Mouse (Mus musculus) thymus, adult 2 months (tissue): ENCODE results near the gene Ubac1. TPM values are rescaled to one million over a fixed set of nuclear protein-coding genes. Genes with fewer than 3 reads are reported as not detected.
A peak's percentile ranks its signal among the peaks of the same experiment; 100 is the strongest.

ENCODE experiments used
- DNase-seq: peaks from one replicate; pipeline ENCODE4 v3.0.0; 2021
- H3K27ac ChIP-seq: fragments of 200-500 bp; 2 replicates; pipeline ENCODE4 v1.5.1; 2012; ENCODE audit warnings: low read length, control low read depth; ENCODE audit not compliant: control insufficient read depth, insufficient read depth
- H3K27me3 ChIP-seq: fragments of 200-500 bp; 2 replicates; pipeline ENCODE4 v1.6.1; 2012; ENCODE audit warnings: mild to moderate bottlenecking, low read length, moderate library complexity, mixed read lengths; ENCODE audit not compliant: control insufficient read depth, insufficient read depth
- H3K36me3 ChIP-seq: fragments of 200-500 bp; 2 replicates; pipeline ENCODE4 v1.6.1; 2012; ENCODE audit warnings: mild to moderate bottlenecking, low read length, moderate library complexity; ENCODE audit not compliant: control insufficient read depth, insufficient read depth
- H3K4me1 ChIP-seq: fragments of 200-500 bp; replicated peaks from 2 replicates; pipeline ENCODE4 v1.6.1; 2012; ENCODE audit warnings: low read length; ENCODE audit not compliant: control insufficient read depth, insufficient read depth
- H3K4me3 ChIP-seq: fragments of 200-500 bp; 2 replicates; pipeline ENCODE4 v1.5.1; 2012; ENCODE audit warnings: mild to moderate bottlenecking, low read length, control low read depth, moderate library complexity; ENCODE audit not compliant: control insufficient read depth, insufficient read depth
- CTCF ChIP-seq: fragments of 200-500 bp; IDR thresholded peaks from 2 replicates; pipeline ENCODE4 v1.5.1; 2012; ENCODE audit warnings: mild to moderate bottlenecking, control low read depth, low read length, moderate library complexity, borderline replicate concordance; ENCODE audit not compliant: control insufficient read depth, poor library complexity, insufficient read depth; ENCODE audit errors: extremely low read depth
- POLR2A ChIP-seq: fragments of 200-500 bp; IDR thresholded peaks from 2 replicates; pipeline ENCODE4 v1.6.1; 2012; ENCODE audit warnings: mild to moderate bottlenecking, low read length, control low read depth, moderate library complexity; ENCODE audit not compliant: control insufficient read depth, poor library complexity, insufficient read depth; ENCODE audit errors: extremely low read depth
- WGBS: fragments of 180-500 bp; shearing (Covaris S2); methylation state at CpG from one replicate; pipeline ENCODE4 v1.1.7; 2018; 5-methylcytosine and 5-hydroxymethylcytosine counted together
- polyA plus RNA-seq: library from polyadenylated mRNA; depleted of rRNA; stranded (reverse); fragments of >200 nt; gene quantifications from 2 replicates; pipeline ENCODE4 v1.2.3, GENCODE M21; 2012; rRNA removed

Ubac1 gene
- polyA plus RNA-seq: 61.9 and 66.3 TPM in 2 replicates

DNA sequence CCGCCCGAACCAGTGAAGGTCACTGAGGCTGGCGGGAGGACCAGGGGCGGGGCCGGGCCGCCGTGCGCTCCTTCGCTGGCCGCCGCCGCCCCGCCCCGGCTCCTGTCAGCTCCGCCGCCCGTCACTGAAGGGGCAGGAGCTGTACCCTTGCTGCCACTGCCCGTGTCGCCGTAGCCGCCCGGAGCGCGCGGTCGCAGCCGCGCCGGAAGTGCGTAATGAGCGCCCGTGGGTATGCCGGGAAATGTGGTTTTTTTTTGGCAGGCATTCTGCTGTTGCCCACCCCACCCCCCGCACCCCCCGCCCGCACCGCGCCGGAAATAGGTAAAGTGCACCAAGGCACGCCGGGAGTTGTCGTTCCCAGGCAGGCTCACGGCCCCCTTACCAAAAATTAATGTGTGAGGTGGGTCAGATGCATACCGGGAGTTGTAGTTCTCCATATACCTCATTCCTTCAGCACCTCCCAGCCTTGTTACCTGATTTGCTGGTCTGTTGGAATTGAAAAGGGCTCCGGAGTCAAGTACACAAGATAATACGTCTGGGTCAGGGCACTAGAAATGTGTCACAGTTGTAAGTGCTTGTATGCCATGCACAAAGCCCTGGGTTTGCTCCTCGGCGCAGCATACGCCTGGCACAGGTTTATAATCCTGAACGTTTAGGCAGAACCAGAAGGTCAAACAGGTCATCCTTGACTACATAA, at the start of gene Ubac1:
Ubac1 (minus strand) TSS at position 187 of the 697 bp plus-strand sequence.
- Histone ChIP-seq H3K4me1 (peaks cover 9% of the 10 kb centered on the region), H3K27me3 (no peaks in the 10 kb centered on the region), H3K27ac (peak within 1 kb of the TSS; percentile 7; the same call in 1 of the 2 replicates), H3K4me3 (peak within 1 kb of the TSS; percentile 62), H3K36me3 (no peaks in the 10 kb centered on the region)
- 8% methylated on average over 50 of the region's 50 CpGs for WGBS
- DNase-seq: peak; percentile 88
- TF ChIP-seq POLR2A: peak; percentile 63; the same call in 1 of the 2 replicates
- TF ChIP-seq CTCF: peak; percentile 43; the same call in 1 of the 2 replicates

DNA sequence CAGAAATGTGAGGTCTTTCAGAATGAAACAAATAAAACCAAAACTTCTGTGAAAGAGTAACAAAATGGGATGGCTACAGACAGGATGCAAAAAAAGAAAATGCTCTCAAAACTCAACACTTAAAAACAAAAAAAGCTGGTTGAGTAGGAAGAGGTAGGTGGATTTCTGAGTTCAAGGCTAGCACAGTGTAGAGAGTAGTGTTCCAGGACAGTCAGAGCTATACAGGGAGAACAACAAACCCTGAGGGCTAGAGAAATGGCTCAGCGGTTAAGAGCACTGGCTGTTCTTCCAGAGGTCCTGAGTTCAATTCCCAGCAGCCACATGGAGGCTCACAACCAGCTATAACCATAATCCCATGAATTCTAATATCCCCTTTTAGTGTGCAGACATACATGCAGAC, 47.0 kb upstream of the Ubac1 start:
- no peaks in the 10 kb centered on the region for H3K36me3 ChIP-seq
- H3K4me3 ChIP-seq: no peak overlapping the region
- no peak overlapping the region for H3K27ac ChIP-seq
- no peaks in the 10 kb centered on the region for H3K4me1 ChIP-seq
- no peaks in the 10 kb centered on the region for H3K27me3 ChIP-seq
- 94% methylated on average over 1 of the region's 1 CpGs for WGBS
- no peak for DNase-seq
- TF ChIP-seq POLR2A: no peak
- TF ChIP-seq CTCF: no peak

DNA sequence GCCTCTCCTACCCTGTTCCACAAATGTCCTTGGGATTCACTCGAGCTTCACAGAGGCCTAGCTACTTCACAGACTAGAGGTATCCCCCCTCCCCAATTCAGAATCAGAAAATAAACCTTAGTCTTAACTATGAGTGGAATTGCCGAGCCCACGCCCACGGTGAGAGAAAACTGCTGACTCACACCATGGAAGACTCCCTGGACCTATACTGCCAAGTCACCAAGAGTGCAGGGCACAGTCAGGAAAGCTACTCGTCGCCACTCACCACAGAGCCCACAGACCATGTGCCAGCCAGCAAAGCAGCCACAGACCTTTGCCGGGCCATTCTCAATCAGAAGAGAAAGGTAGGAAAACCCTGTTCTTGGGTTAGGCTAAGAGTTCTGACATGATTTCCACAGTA, 46.6 kb upstream of the Ubac1 start:
- Histone ChIP-seq H3K4me1 (no peaks in the 10 kb centered on the region), H3K4me3 (no peak overlapping the region)
- 24% methylated on average over 7 of the region's 7 CpGs for WGBS

DNA sequence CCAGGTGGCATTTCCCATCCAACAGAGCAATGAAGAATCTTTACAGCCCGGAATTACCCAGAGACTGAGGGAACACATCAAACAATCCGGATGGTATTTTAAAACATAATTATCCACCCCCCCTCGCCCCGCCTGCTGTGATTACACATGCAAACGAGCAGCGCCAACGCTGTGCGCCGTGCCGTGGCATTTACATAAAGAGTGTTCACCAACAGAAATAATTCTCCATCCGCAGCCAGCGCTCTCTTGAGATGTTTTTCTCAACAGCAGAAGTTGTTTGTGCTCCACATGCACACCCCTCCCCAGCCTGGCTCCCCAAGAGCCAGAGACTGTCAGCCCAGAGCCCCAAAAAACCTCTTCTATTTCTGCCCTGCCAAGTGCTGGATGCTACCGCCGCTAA, 45.0 kb upstream of the Ubac1 start:
- H3K27ac ChIP-seq: no peak overlapping the region
- 95% methylated on average over 14 of the region's 14 CpGs for WGBS

More for the DNA sequence above, 46.6 kb upstream of the Ubac1 start:
- no peak for DNase-seq
- no peaks in the 10 kb centered on the region for H3K27me3 ChIP-seq
- no peak overlapping the region for H3K27ac ChIP-seq
- no peaks in the 10 kb centered on the region for H3K36me3 ChIP-seq
- no peak for TF ChIP-seq POLR2A
- no peak for TF ChIP-seq CTCF

DNA sequence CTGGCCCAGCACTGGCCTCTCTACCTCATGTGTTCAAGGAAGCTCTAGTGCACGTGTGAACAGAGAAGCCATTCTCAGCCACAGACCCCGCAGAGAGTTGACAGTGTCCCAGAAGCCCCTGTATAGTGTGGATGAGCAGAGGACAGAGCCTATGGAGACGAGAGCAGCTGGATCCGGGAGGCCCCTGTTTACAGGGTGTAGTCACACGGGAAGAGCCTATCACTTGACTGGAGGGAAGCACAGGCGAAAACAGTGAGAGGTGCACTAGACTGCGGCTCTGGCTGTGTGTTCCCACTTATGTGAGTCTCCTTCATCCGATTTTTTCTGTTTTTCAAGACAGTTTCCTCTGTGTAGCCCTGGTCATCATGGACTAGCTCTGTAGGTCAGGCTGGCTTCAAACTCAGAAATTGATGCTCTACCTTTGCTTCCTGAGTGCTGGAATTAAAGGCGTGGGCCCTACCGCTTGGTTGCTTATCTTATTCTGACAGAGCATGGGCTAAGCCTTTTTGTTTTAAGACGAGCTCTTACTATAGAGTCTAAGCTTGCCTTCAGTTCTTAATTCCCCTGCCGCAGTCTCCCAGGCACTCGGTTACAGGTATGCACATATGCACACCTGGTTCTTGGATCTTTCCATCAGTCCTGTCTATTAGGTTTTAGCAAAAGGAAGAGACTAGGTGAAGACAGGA, 41.3 kb upstream of the Ubac1 start:
- Histone ChIP-seq H3K27me3 (no peaks in the 10 kb centered on the region), H3K4me1 (0 out of 2 replicates have a peak, but pooled peaks cover 2% of the 10 kb centered on the region), H3K4me3 (no peak overlapping the region), H3K27ac (no peak overlapping the region), H3K36me3 (no peaks in the 10 kb centered on the region)
- TF ChIP-seq CTCF: no peak
- no peak for TF ChIP-seq POLR2A
- 91% methylated on average over 13 of the region's 13 CpGs for WGBS
- DNase-seq: no peak

More for the DNA sequence above, 45.0 kb upstream of the Ubac1 start:
- Histone ChIP-seq H3K4me1 (0 out of 2 replicates have a peak, but pooled peaks cover 2% of the 10 kb centered on the region), H3K27me3 (no peaks in the 10 kb centered on the region), H3K4me3 (no peak overlapping the region), H3K36me3 (no peaks in the 10 kb centered on the region)
- DNase-seq: no peak
- no peak for TF ChIP-seq POLR2A
- no peak for TF ChIP-seq CTCF

DNA sequence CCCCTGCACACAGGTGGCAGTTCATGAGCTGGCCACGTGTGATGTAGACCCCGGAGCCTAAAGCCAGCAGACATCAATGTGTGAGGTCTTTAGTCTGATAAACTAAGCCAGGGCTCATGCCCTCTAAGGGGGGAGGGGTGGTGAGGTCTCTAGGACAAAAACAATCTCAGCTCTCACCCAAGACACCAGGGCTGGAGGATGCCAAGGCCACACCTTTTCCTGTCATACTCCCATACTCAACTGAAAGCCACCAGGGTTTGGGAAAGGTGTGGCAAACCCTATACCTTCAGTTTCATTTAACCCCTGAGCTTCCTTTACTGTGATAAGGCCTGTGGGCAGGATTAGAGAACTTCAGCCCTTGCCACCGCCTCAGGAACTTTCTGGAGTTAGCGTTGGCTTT, 40.7 kb upstream of the Ubac1 start:
- H3K27me3 ChIP-seq: no peaks in the 10 kb centered on the region
- WGBS: 46% methylated on average over 4 of the region's 4 CpGs
- H3K27ac ChIP-seq: no peak overlapping the region
- no peak for TF ChIP-seq CTCF
- no peak for TF ChIP-seq POLR2A
- no peak for DNase-seq
- 0 out of 2 replicates have a peak, but pooled peaks cover 2% of the 10 kb centered on the region for H3K4me1 ChIP-seq
- no peaks in the 10 kb centered on the region for H3K36me3 ChIP-seq
- H3K4me3 ChIP-seq: no peak overlapping the region
